Mouse (Mus musculus): ENCODE data around the gene Ints14. TPM values are rescaled to one million over a fixed set of nuclear protein-coding genes. Genes with fewer than 3 reads are reported as not detected.
A peak's percentile ranks its signal among the peaks of the same experiment; 100 is the strongest.
"Not testable (repeated sequence)": the region's sequence is repeated elsewhere in the genome, so short reads cannot be mapped to it uniquely, and the experiment has no call there.

Gene Ints14
- total RNA-seq, 1 experiment from 2014 or later: 27.2 TPM

GRCm38 (mm10) chr9:64952055-64952454, 8.7 kb upstream of the Ints14 start:
- no peak for DNase-seq

- no peak for DNase-seq
Observed at GRCm38 (mm10) chr9:64953190-64953589, 7.5 kb upstream of the Ints14 start.

- peak; percentile 61 for DNase-seq
Observed at GRCm38 (mm10) chr9:64956337-64956736, 4.4 kb upstream of the Ints14 start.

DNA sequence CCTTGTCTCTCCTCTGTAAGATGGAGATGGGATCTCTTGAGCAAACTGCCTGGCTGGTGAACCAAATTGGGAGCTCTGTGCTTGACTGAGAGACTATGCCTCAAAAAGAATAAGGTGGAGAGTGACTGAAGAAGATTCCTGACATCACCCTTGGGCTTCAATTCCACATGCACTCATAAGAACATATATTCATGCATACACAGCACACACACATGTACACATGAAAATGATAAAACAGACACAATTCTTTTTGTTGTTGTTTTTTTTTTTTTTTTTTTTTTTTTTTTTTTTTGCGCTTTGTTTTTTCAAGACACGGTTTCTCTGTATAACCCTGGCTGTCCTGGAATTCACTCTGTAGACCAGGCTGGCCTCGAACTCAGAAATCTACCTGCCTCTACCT, 3.4 kb upstream of the Ints14 start:
- DNase-seq: no peak

DNA sequence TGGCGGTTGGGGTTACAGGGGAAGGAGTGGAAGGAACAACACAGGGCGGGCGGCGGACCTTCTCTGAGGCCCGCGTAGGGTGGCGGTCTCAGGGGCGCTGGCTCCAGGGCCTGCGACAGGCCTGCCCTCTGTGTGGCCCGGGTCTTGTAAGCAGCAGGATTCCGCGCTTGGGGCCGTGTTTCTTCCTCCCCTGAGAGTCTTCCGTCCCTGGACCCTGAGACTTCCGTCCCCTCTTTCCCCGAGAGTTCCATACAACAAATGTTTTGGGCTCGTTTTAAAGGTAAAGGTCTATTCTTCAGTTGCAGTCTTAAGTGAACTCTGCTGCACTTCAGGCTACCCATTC, 244 bp downstream of the Ints14 start:
- DNase-seq: no peak

GRCm38 (mm10) chr9:64980548-64980947, 19.8 kb downstream of the Ints14 start:
- no peak for DNase-seq

- no peak for DNase-seq
Observed at GRCm38 (mm10) chr9:64981904-64982303, 21.2 kb downstream of the Ints14 start.

GRCm38 (mm10) chr9:64985037-64985794, 24.5 kb downstream of the Ints14 start:
- no peak for DNase-seq

DNA sequence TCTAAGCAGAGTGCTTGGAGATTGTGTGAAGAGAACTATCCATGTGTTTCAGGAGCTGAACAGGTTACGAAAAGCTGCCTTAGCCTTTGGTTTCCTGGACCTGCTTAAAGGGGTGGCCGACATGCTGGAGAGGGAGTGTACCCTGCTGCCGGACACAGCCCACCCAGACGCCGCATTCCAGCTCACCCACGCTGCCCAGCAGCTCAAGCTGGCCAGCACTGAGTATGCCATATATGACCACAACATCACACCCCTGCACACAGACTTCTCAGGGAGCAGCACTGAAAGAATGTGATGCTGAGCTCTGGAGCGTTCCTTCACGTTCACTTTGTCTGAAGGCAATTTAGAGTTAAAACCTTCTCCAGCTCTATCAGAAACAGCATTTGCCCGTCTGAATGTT, 25.1 kb downstream of the Ints14 start:
- DNase-seq: no peak

GRCm38 (mm10) chr9:64987651-64988050, 26.9 kb downstream of the Ints14 start:
- no peak for DNase-seq

- DNase-seq: no peak
Observed at GRCm38 (mm10) chr9:64988443-64988842, 27.7 kb downstream of the Ints14 start.

DNA sequence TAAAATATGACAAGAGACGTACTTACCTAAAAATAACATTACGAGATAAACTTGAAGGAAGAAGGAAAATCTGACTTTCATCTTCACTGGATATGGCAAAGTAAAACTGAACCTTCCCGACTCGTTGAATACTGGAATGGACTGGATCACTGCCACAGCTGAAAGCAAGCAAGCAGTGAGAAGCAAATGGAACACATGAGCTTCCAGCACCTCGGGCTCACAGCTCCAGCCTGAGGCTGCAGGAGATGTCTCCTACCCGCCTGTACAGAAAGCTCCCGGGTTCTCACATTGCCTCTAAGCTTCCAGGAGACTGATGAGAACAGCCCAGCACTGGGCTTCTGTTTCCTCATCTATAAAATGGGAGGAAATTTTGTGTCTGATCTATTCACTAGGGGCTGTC, 29.6 kb downstream of the Ints14 start:
- no peak for DNase-seq

DNA sequence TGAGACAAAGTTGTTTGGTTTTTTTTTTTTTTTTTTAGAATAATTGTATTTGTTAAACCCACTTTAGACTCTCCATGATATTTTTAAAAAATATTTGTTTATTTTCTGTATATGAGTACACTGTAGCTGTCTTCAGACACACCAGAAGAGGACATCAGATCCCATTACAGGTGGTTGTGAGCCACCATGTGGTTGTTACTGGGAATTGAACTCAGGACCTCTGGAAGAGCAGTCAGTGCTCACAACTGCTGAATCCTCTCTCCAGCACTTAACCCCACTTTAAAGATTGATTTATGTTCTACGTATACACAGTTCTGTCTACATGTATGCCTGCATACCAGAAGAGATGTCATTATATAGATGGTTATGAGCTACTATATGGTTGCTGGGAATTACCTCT, 34.8 kb downstream of the Ints14 start:
- not testable (repeated sequence) for DNase-seq

- DNase-seq: no peak
Observed at GRCm38 (mm10) chr9:65001481-65001880, 40.8 kb downstream of the Ints14 start.

DNA sequence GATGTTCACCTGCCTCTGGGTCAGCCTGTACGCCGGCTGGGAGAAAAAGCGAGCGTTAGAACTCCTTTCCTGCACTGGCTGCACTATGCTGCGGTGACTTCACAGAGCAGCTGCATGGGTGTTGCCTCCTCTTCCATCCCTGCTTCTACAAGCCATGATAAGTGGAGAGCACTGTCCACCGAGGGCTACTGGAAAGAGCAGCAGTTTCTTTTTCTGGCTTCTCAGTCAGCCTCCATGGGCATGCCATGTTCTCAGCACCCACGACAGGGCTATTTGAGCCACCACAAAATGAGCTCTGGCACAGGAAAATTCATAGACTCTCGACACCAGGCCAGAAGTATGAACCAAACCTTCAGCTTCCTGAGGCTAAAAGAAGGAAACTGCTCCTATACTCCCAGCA, 45.0 kb downstream of the Ints14 start:
- no peak for DNase-seq

GRCm38 (mm10) chr9:65010632-65011031, 49.9 kb downstream of the Ints14 start:
- DNase-seq: peak; percentile 61

- peak; percentile 84 for DNase-seq
Observed at GRCm38 (mm10) chr9:65011304-65011703, 50.6 kb downstream of the Ints14 start.

DNA sequence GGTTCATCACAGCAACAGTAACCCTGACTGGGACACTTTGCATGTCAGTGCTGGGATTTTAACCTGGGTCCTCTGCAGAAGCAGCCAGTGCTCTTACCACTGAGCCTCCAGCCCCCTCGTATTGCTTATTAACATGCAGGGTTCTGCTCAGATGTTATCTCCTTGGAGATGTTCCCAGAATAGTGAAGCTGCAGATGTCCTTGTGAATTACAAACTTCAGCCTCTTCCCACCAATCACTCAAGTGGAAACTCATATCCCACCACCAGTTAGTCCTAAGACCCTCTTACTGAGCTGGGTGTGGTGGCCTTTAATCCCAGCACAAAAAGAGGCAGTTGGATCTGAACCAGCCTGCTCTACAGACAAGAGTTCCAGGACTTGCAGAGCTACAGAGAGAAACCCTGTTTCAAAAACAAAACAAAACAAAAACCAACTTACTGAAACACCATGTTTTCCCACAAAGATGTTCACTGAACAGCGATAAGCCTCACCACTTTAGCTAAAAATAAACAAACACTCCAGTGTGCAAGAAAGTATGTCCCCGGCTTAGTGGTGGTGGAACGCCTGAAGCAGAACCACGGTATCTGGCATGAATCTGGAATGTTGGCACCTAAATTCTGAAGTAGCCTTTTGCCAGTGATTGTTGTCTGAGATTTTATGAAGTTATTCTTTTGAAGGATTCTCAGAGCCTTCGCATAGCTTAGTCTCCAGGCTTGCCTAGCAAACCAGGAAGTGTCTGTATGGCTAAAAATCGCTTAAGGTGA, 54.9 kb downstream of the Ints14 start:
- no peak for DNase-seq

- peak; percentile 39 for DNase-seq
Observed at GRCm38 (mm10) chr9:65016241-65016977, 55.7 kb downstream of the Ints14 start.

GRCm38 (mm10) chr9:65016978-65017827, 56.5 kb downstream of the Ints14 start:
- DNase-seq: no peak

GRCm38 (mm10) chr9:65017896-65018295, 57.2 kb downstream of the Ints14 start:
- DNase-seq: no peak

- no peak for DNase-seq
Observed at GRCm38 (mm10) chr9:65018588-65019121, 58.0 kb downstream of the Ints14 start.
